Mouse (Mus musculus) MEL (cell line): ENCODE measurements around the gene Hsf4. TPM values are rescaled to one million over a fixed set of nuclear protein-coding genes. Genes with fewer than 3 reads are reported as not detected.

Source experiments
- DNase-seq: peaks from one replicate; pipeline ENCODE4 v3.0.0; 2011; ENCODE audit warnings: low read depth, low spot score
- H3K27ac ChIP-seq: 2 replicates; pipeline ENCODE4 v1.5.1; 2012; ENCODE audit warnings: low read depth, mild to moderate bottlenecking, control low read depth, low read length, moderate library complexity; ENCODE audit not compliant: control insufficient read depth
- H3K27me3 ChIP-seq, 2 experiments: fragments of 150-350 bp in 1 of 2; sonication (generic) in 1 of 2; 2 replicates each; pipeline ENCODE4 v1.6.1; 2012; ENCODE audit warnings: low read length in 2 of 2, mild to moderate bottlenecking in 2 of 2, improper control_type of control experiment in 1 of 2, moderate library complexity in 1 of 2; ENCODE audit not compliant: insufficient read depth in 2 of 2, control insufficient read depth in 1 of 2
- H3K36me3 ChIP-seq, 2 experiments: 2 replicates each; pipeline ENCODE4 v1.6.1; 2012 to 2014; ENCODE audit warnings: low read length in 2 of 2, improper control_type of control experiment in 1 of 2, inconsistent platforms in 1 of 2, mild to moderate bottlenecking in 1 of 2; ENCODE audit not compliant: insufficient read depth in 2 of 2, control insufficient read depth in 1 of 2
- H3K4me1 ChIP-seq, 2 experiments: fragments of 150-350 bp in 1 of 2; sonication (generic) in 1 of 2; 2 replicates each; pipeline ENCODE4 v1.6.1; 2012; ENCODE audit warnings: low read length in 2 of 2, improper control_type of control experiment in 1 of 2, mild to moderate bottlenecking in 1 of 2; ENCODE audit not compliant: insufficient read depth in 2 of 2, control insufficient read depth in 1 of 2
- H3K4me3 ChIP-seq, 2 experiments: fragments of 150-350 bp in 1 of 2; sonication (generic) in 1 of 2; 2 replicates each; pipeline ENCODE4 v1.5.1; 2012; ENCODE audit warnings: low read depth in 2 of 2, low read length in 2 of 2, mild to moderate bottlenecking in 2 of 2, moderate library complexity in 2 of 2, control low read depth in 1 of 2, improper control_type of control experiment in 1 of 2; ENCODE audit not compliant: control insufficient read depth in 1 of 2, insufficient read depth in 1 of 2
- H3K79me2 ChIP-seq: 2 replicates; pipeline ENCODE4 v1.6.1; 2012; ENCODE audit warnings: mild to moderate bottlenecking, low read length, moderate library complexity; ENCODE audit not compliant: control insufficient read depth, poor library complexity, insufficient read depth
- H3K9ac ChIP-seq: 2 replicates; pipeline ENCODE4 v1.6.1; 2012; ENCODE audit warnings: low read depth, mild to moderate bottlenecking, control low read depth, low read length, moderate library complexity; ENCODE audit not compliant: control insufficient read depth, poor library complexity, severe bottlenecking
- H3K9me3 ChIP-seq: fragments of 150-350 bp; sonication (generic); replicated peaks from 2 replicates; pipeline ENCODE4 v1.6.1; 2012; ENCODE audit warnings: mild to moderate bottlenecking, low read length, improper control_type of control experiment, moderate library complexity; ENCODE audit not compliant: insufficient read depth
- BHLHE40 ChIP-seq: IDR thresholded peaks from 2 replicates; pipeline ENCODE4 v1.6.1; 2012; ENCODE audit warnings: low read depth, mild to moderate bottlenecking, inconsistent platforms, low read length, improper control_type of control experiment, borderline replicate concordance
- CTCF ChIP-seq, 3 experiments: IDR thresholded peaks in 2 of 3; conservative IDR thresholded peaks in 1 of 3; 2 replicates each; pipeline ENCODE4 v1.5.1; 2011 to 2012; ENCODE audit warnings: low read length in 3 of 3, low read depth in 2 of 3, mild to moderate bottlenecking in 2 of 3, improper control_type of control experiment in 1 of 3, inconsistent platforms in 1 of 3, mixed read lengths in 1 of 3, moderate library complexity in 1 of 3; ENCODE audit not compliant: control insufficient read depth in 1 of 3, insufficient read depth in 1 of 3, poor library complexity in 1 of 3, severe bottlenecking in 1 of 3
- E2F4 ChIP-seq: IDR thresholded peaks from 2 replicates; pipeline ENCODE4 v1.6.1; 2011; ENCODE audit warnings: low read depth, low read length, improper control_type of control experiment, borderline replicate concordance
- ELF1 ChIP-seq: IDR thresholded peaks from 2 replicates; pipeline ENCODE4 v1.6.1; 2014; ENCODE audit warnings: low read depth, mild to moderate bottlenecking, inconsistent platforms, low read length, improper control_type of control experiment, moderate library complexity
- ETS1 ChIP-seq: IDR thresholded peaks from 2 replicates; pipeline ENCODE4 v1.6.1; 2012; ENCODE audit warnings: low read depth, mild to moderate bottlenecking, inconsistent platforms, low read length, improper control_type of control experiment, moderate library complexity
- GABPA ChIP-seq: IDR thresholded peaks from 2 replicates; pipeline ENCODE4 v1.6.1; 2012; ENCODE audit warnings: low read depth, mild to moderate bottlenecking, inconsistent platforms, low read length, improper control_type of control experiment, moderate library complexity
- JUND ChIP-seq: IDR thresholded peaks from 2 replicates; pipeline ENCODE4 v1.6.1; 2011; ENCODE audit warnings: low read depth, mild to moderate bottlenecking, improper control_type of control experiment, low read length
- KAT2A ChIP-seq: conservative IDR thresholded peaks from 2 replicates; pipeline ENCODE4 v1.6.1; 2012; ENCODE audit warnings: low read depth, low read length, improper control_type of control experiment, inconsistent platforms
- MAX ChIP-seq: IDR thresholded peaks from 2 replicates; pipeline ENCODE4 v1.6.1; 2011; ENCODE audit warnings: low read length, improper control_type of control experiment
- MEF2A ChIP-seq: IDR thresholded peaks from 2 replicates; pipeline ENCODE4 v1.6.1; 2014; ENCODE audit warnings: low read depth, mild to moderate bottlenecking, inconsistent platforms, low read length, improper control_type of control experiment; ENCODE audit not compliant: poor library complexity, insufficient replicate concordance, severe bottlenecking; ENCODE audit errors: extremely low read depth
- MXI1 ChIP-seq: IDR thresholded peaks from 2 replicates; pipeline ENCODE4 v1.6.1; 2011; ENCODE audit warnings: mild to moderate bottlenecking, low read depth, low read length, improper control_type of control experiment
- MYB ChIP-seq: IDR thresholded peaks from 2 replicates; pipeline ENCODE4 v1.6.1; 2011; ENCODE audit warnings: mild to moderate bottlenecking, low read depth, low read length, improper control_type of control experiment
- MYC ChIP-seq: IDR thresholded peaks from 2 replicates; pipeline ENCODE4 v1.6.1; 2011; ENCODE audit warnings: low read depth, mild to moderate bottlenecking, low read length, improper control_type of control experiment, moderate library complexity
- NELFE ChIP-seq: IDR thresholded peaks from 2 replicates; pipeline ENCODE4 v1.6.1; 2011; ENCODE audit warnings: low read depth, low read length, improper control_type of control experiment
- NRF1 ChIP-seq: IDR thresholded peaks from 2 replicates; pipeline ENCODE4 v1.6.1; 2014; ENCODE audit warnings: low read depth, mild to moderate bottlenecking, inconsistent platforms, low read length, improper control_type of control experiment, moderate library complexity; ENCODE audit not compliant: poor library complexity, insufficient read depth, severe bottlenecking
- POLR2AphosphoS2 ChIP-seq: IDR thresholded peaks from 2 replicates; pipeline ENCODE4 v1.6.1; 2011; ENCODE audit warnings: low read length, improper control_type of control experiment
- POLR2AphosphoS5 ChIP-seq: IDR thresholded peaks from 2 replicates; pipeline ENCODE4 v1.6.1; 2012; ENCODE audit warnings: low read depth, borderline replicate concordance, mild to moderate bottlenecking, inconsistent platforms, low read length, moderate library complexity, mixed read lengths
- RAD21 ChIP-seq: IDR thresholded peaks from 2 replicates; pipeline ENCODE4 v1.6.1; 2011; ENCODE audit warnings: mild to moderate bottlenecking, low read depth, low read length, improper control_type of control experiment
- SIN3A ChIP-seq: IDR thresholded peaks from 2 replicates; pipeline ENCODE4 v1.6.1; 2012; ENCODE audit warnings: low read length, improper control_type of control experiment, inconsistent platforms
- SMC3 ChIP-seq: IDR thresholded peaks from 2 replicates; pipeline ENCODE4 v1.6.1; 2011; ENCODE audit warnings: low read depth, low read length, improper control_type of control experiment
- TAL1 ChIP-seq: IDR thresholded peaks from 2 replicates; pipeline ENCODE4 v1.6.1; 2012; ENCODE audit warnings: mild to moderate bottlenecking, inconsistent platforms, low read length, moderate library complexity, mixed read lengths
- UBTF ChIP-seq: IDR thresholded peaks from 2 replicates; pipeline ENCODE4 v1.6.1; 2012; ENCODE audit warnings: low read depth, mild to moderate bottlenecking, inconsistent platforms, low read length, improper control_type of control experiment, moderate library complexity, borderline replicate concordance; ENCODE audit not compliant: insufficient read depth
- USF2 ChIP-seq, 2 experiments: IDR thresholded peaks; 2 replicates each; pipeline ENCODE4 v1.6.1; 2011 to 2012; ENCODE audit warnings: improper control_type of control experiment in 2 of 2, low read length in 2 of 2, borderline replicate concordance in 1 of 2, inconsistent platforms in 1 of 2, low read depth in 1 of 2, mild to moderate bottlenecking in 1 of 2; ENCODE audit not compliant: insufficient read depth in 1 of 2
- ZC3H11A ChIP-seq: IDR thresholded peaks from 2 replicates; pipeline ENCODE4 v1.6.1; 2012; ENCODE audit warnings: low read depth, mild to moderate bottlenecking, inconsistent platforms, low read length, improper control_type of control experiment
- ZKSCAN1 ChIP-seq: IDR thresholded peaks from 2 replicates; pipeline ENCODE4 v1.6.1; 2012; ENCODE audit warnings: low read depth, mild to moderate bottlenecking, inconsistent platforms, low read length, improper control_type of control experiment, moderate library complexity
- ZMIZ1 ChIP-seq: IDR thresholded peaks from 2 replicates; pipeline ENCODE4 v1.6.1; 2012; ENCODE audit warnings: low read depth, mild to moderate bottlenecking, inconsistent platforms, low read length, improper control_type of control experiment, moderate library complexity
- ZNF384 ChIP-seq: IDR thresholded peaks from 2 replicates; pipeline ENCODE4 v1.6.1; 2012; ENCODE audit warnings: low read depth, mild to moderate bottlenecking, inconsistent platforms, low read length, improper control_type of control experiment
- polyA plus RNA-seq, 2 experiments: library from polyadenylated mRNA; stranded (reverse) in 1 of 2; unstranded in 1 of 2; fragments of >175 nt in 1 of 2; fragments of >200 nt in 1 of 2; gene quantifications; 2 replicates each; pipeline versions ENCODE4 v1.2.1 to v1.2.4; 2012; ENCODE audit warnings: low replicate concordance in 2 of 2, low read depth in 1 of 2; ENCODE audit not compliant: insufficient read length in 2 of 2, insufficient read depth in 1 of 2, missing spikeins in 1 of 2
- total RNA-seq: library from RNA; depleted of rRNA; stranded (reverse); fragments of 300-350 nt; gene quantifications from 2 replicates; pipeline ENCODE4 v1.2.3, GENCODE M21; 2012

Gene Hsf4
- total and polyA plus RNA-seq, 3 experiments, result 1.7 to 7.1 TPM; not detected in 1

DNA sequence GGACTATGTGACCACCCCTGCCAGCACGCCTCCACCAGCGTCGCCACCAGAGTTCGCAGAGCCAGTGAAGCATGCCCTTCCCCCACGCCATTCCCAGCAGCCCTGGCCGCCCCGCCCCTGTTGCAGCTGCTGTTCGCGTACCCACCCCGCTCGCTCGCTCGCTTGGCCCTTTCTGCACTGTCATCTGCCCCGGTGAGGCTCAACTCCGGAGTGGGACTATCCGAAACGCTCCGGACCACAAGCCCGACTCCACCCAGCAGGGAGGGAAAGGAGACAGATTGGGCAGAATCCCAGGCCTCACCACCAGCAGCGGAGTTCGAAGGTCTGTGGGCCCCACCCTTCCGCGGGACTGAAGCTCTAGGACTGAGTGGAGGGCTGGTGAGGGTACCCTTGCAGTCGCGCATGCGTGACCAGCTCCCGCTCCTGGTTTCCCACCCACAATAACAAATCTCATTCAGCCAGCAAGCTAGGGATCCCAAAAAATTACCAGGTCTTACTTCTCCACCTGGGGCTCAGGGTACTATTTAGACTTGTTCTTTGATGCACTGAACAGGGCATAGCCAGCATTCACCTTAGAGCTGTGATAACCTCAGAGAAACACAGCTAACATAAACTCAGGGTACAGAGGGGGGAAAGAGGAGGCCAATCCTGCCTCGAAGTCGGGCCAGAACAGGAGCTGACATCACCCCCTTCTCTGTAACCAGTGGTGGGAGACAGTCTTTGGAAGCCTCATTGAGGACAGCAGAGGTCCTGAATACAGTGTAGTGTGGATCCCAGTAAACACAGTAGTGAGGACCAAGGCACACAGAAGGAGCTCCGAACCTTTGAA lies 6.9 kb downstream of the Hsf4 start:
- Histone ChIP-seq H3K27ac (no peak overlapping the region), H3K9ac (no peak overlapping the region), H3K9me3 (no peaks in the 10 kb centered on the region), H3K79me2 (no peaks in the 10 kb centered on the region), H3K27me3 (no peaks in the 10 kb centered on the region), H3K4me1 (peaks cover 8 to 16% of the 10 kb centered on the region in 2 experiments), H3K4me3 (no peak overlapping the region), H3K36me3 (peaks cover 0 to 7% of the 10 kb centered on the region in 2 experiments; a peak in 2 of 4 replicates)
- no peak for DNase-seq
- no peak for TF ChIP-seq SIN3A
- no peak for TF ChIP-seq UBTF
- no peak for TF ChIP-seq NRF1
- no peak for TF ChIP-seq ZNF384
- no peak for TF ChIP-seq MYB
- TF ChIP-seq KAT2A, result no peak
- no peak for TF ChIP-seq E2F4
- no peak for TF ChIP-seq CTCF (IDR thresholded peaks at IDR 0.05 in 2 of 3, conservative IDR thresholded peaks at IDR 0.05 in 1 of 3; ENCODE audit: control insufficient read depth in 1 of 3, insufficient read depth in 1 of 3, low read depth in 2 of 3, low read length in 3 of 3, poor library complexity in 1 of 3, severe bottlenecking in 1 of 3)
- TF ChIP-seq SMC3, result no peak
- TF ChIP-seq RAD21, result no peak
- TF ChIP-seq TAL1, result no peak
- no peak for TF ChIP-seq POLR2AphosphoS5
- TF ChIP-seq MXI1, result no peak
- no peak for TF ChIP-seq ZKSCAN1

GRCm38 (mm10) chr8:105278911-105279334 lies 9.3 kb downstream of the Hsf4 start:
- peaks cover 12 to 38% of the 10 kb centered on the region in 2 experiments for H3K4me1 ChIP-seq
- no peaks in the 10 kb centered on the region for H3K9me3 ChIP-seq
- H3K36me3 ChIP-seq, result peaks cover 0 to 27% of the 10 kb centered on the region in 2 experiments; a peak in 2 of 4 replicates
- peak overlapping the region; percentile 40 to 49 for H3K4me3 ChIP-seq
- no peaks in the 10 kb centered on the region for H3K27me3 ChIP-seq
- H3K27ac ChIP-seq, result 0 out of 2 replicates have a peak overlapping the region, but pooled peaks have one; percentile 13
- peak overlapping the region; percentile 44 for H3K9ac ChIP-seq
- no peaks in the 10 kb centered on the region for H3K79me2 ChIP-seq
- DNase-seq, result peak; percentile 91
- no peak for TF ChIP-seq MEF2A
- TF ChIP-seq BHLHE40, result peak; percentile 75; the same call in 1 of the 2 replicates
- TF ChIP-seq NRF1, result peak; percentile 81
- no peak for TF ChIP-seq ZKSCAN1
- TF ChIP-seq USF2 (IDR thresholded peaks at IDR 0.05; ENCODE audit: borderline replicate concordance in 1 of 2, insufficient read depth in 1 of 2, low read depth in 1 of 2, low read length in 2 of 2), result 0 out of 4 replicates have a peak, but pooled peaks of 1 of the 2 experiments have one; percentile 26
- peak; percentile 32; the same call in 1 of the 2 replicates for TF ChIP-seq NELFE
- peak; percentile 83; the same call in 1 of the 2 replicates for TF ChIP-seq MYC
- no peak for TF ChIP-seq KAT2A
- TF ChIP-seq ETS1, result peak; percentile 23; the same call in 1 of the 2 replicates
- TF ChIP-seq ZMIZ1, result no peak
- no peak for TF ChIP-seq JUND
- no peak for TF ChIP-seq UBTF
- TF ChIP-seq GABPA, result no peak
- no peak; the same call in 1 of the 2 replicates for TF ChIP-seq RAD21
- TF ChIP-seq ZC3H11A, result no peak
- TF ChIP-seq POLR2AphosphoS5, result no peak
- peak; percentile 93 for TF ChIP-seq MAX
- peak; percentile 85 for TF ChIP-seq SIN3A
- TF ChIP-seq MYB, result no peak
- TF ChIP-seq E2F4, result no peak
- 0 out of 2 replicates have a peak, but pooled peaks have one; percentile 48 for TF ChIP-seq POLR2AphosphoS2
- TF ChIP-seq ELF1, result no peak
